Mouse (Mus musculus): ENCODE data around the gene Eml4. TPM values are rescaled to one million over a fixed set of nuclear protein-coding genes. Genes with fewer than 3 reads are reported as not detected.

Eml4 gene
- 3.8 and 4.7 TPM in 2 replicates for polyA plus RNA-seq (2015; fragmentation: Nextera tagmentation; extraction: Ambion mirVana)

- H3K27ac ChIP-seq (ENCODE audit: low read depth): peak within 1 kb of the TSS; percentile 91
- ATAC-seq (peak; percentile 95), DNase-seq (peak; percentile 94)
- no peaks in the 10 kb centered on the region for H3K27me3 ChIP-seq (ENCODE audit: insufficient read depth, low read length)
- WGBS (ENCODE audit: insufficient replicate concordance): 6% methylated on average over 28 of the region's 62 CpGs
- peak within 1 kb of the TSS; percentile 87 for H3K4me3 ChIP-seq (ENCODE audit: low read depth, low read length)
- TF ChIP-seq CTCF (IDR thresholded peaks at IDR 0.05; ENCODE audit: low read depth) (peak; percentile 40), EP300 (IDR thresholded peaks at IDR 0.05; ENCODE audit: low read depth) (no peak)
- no peaks in the 10 kb centered on the region for H3K36me3 ChIP-seq (replicated peaks; ENCODE audit: insufficient read depth, low read length)
- peak within 1 kb of the TSS; percentile 88 for H3K9ac ChIP-seq (replicated peaks)
- peak within 1 kb of the TSS; percentile 90 for H3K4me2 ChIP-seq (ENCODE audit: low read depth, low read length)
- no peaks in the 10 kb centered on the region for H3K9me3 ChIP-seq (ENCODE audit: low read length)
- H3K4me1 ChIP-seq (ENCODE audit: insufficient read depth): peaks cover 19% of the 10 kb centered on the region
These were observed at the start of gene Eml4 for GRCm38 (mm10) chr17:83350379-83351091. Gene Eml4 (plus strand): TSS chr17:83350931.

GRCm38 (mm10) chr17:83301433-83301832, 49.3 kb upstream of the Eml4 start:
- Histone ChIP-seq H3K27me3 (ENCODE audit: insufficient read depth, low read length) (no peaks in the 10 kb centered on the region), H3K4me1 (ENCODE audit: insufficient read depth) (0 out of 2 replicates have a peak, but pooled peaks cover 3% of the 10 kb centered on the region), H3K9me3 (ENCODE audit: low read length) (no peaks in the 10 kb centered on the region), H3K9ac (replicated peaks) (no peak overlapping the region), H3K4me3 (ENCODE audit: low read depth, low read length) (no peak overlapping the region), H3K27ac (ENCODE audit: low read depth) (no peak overlapping the region), H3K36me3 (replicated peaks; ENCODE audit: insufficient read depth, low read length) (no peaks in the 10 kb centered on the region), H3K4me2 (ENCODE audit: low read depth, low read length) (no peak overlapping the region)
- TF ChIP-seq CTCF (IDR thresholded peaks at IDR 0.05; ENCODE audit: low read depth) (no peak), EP300 (IDR thresholded peaks at IDR 0.05; ENCODE audit: low read depth) (no peak)
- DNase-seq (no peak), ATAC-seq (no peak)
- 50% methylated on average over 5 of the region's 5 CpGs for WGBS (ENCODE audit: insufficient replicate concordance)

DNA sequence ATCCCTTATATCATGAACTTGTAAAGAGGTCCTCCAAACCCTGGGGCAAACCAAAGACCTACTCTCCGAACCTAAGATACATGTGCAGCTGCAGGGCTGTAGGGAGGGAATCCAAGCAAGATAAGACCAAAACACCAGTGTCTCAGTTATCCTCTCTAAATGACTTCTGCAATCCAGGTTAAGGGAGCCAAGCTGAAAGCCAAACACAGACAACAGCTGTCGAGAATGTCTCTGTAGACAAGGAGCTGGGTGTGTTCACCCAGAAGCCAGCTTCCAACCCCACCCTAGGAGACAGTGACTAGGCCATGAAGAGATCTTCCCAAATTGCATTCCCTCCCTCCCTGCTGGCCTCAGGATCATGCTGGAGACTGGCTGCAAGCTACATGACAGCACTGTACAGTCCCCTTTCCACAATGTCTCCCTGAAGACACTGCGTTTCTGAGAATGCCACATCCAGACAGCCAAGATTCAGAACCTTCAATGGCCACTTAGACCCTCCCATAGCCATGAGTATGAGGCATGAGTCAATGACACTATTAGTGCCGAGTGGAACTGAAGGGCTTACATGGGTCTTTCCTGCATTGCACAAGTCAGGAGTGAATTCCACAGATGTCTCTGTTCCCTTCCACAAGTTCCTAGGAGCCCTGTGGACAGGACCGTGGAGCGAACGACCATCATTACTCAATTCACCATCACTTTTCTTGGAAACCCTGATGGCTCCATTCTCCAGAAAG, 46.5 kb upstream of the Eml4 start:
- H3K36me3 ChIP-seq (replicated peaks; ENCODE audit: insufficient read depth, low read length): no peaks in the 10 kb centered on the region
- peaks cover 20% of the 10 kb centered on the region for H3K4me1 ChIP-seq (ENCODE audit: insufficient read depth)
- H3K4me3 ChIP-seq (ENCODE audit: low read depth, low read length): no peak overlapping the region
- ATAC-seq (no peak), DNase-seq (no peak)
- no peak overlapping the region for H3K9ac ChIP-seq (replicated peaks)
- no peaks in the 10 kb centered on the region for H3K27me3 ChIP-seq (ENCODE audit: insufficient read depth, low read length)
- no peaks in the 10 kb centered on the region for H3K9me3 ChIP-seq (ENCODE audit: low read length)
- no peak overlapping the region for H3K27ac ChIP-seq (ENCODE audit: low read depth)
- TF ChIP-seq CTCF (IDR thresholded peaks at IDR 0.05; ENCODE audit: low read depth) (no peak), EP300 (IDR thresholded peaks at IDR 0.05; ENCODE audit: low read depth) (no peak)
- WGBS (ENCODE audit: insufficient replicate concordance): 74% methylated on average over 7 of the region's 7 CpGs
- H3K4me2 ChIP-seq (ENCODE audit: low read depth, low read length): no peak overlapping the region

DNA sequence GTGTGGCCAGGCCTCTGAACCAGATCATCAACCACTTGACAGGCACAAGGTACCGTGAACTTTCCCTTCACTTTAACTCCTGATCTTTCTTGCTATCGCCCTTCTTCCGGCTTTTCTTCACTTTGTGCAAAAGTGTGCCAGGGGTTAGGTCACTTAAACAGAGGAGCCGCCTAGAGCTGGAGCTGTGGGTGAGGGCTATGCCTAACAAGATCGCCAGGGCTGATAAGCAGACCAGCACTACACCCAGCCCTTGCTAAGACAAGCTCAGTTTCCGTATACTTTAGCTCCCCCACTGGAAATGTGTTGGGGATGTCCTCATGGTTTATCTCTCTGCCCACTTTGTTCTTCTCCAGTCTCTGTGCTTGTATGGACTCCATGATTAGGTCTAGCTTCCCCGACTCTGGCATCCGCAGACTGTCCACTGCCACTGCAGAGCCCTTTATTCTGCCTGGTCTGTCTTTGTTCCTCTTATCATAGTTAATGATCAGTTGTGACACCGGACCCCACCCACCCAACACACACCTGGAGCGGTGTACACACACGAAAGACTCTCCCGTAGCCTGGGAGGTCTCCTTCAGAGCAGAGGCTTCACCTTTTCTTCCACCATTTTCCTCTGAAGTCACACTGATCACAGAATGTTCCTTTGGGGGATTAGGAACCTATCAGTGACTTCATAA, 43.6 kb upstream of the Eml4 start:
- Histone ChIP-seq H3K36me3 (replicated peaks; ENCODE audit: insufficient read depth, low read length) (no peaks in the 10 kb centered on the region), H3K9ac (replicated peaks) (no peak overlapping the region), H3K4me3 (ENCODE audit: low read depth, low read length) (no peak overlapping the region), H3K4me2 (ENCODE audit: low read depth, low read length) (peak overlapping the region; percentile 29), H3K27ac (ENCODE audit: low read depth) (peak overlapping the region; percentile 67), H3K4me1 (ENCODE audit: insufficient read depth) (peaks cover 25% of the 10 kb centered on the region), H3K9me3 (ENCODE audit: low read length) (no peaks in the 10 kb centered on the region), H3K27me3 (ENCODE audit: insufficient read depth, low read length) (no peaks in the 10 kb centered on the region)
- 39% methylated on average over 12 of the region's 12 CpGs for WGBS (ENCODE audit: insufficient replicate concordance)
- no peak for TF ChIP-seq CTCF (IDR thresholded peaks at IDR 0.05; ENCODE audit: low read depth)
- no peak for TF ChIP-seq EP300 (IDR thresholded peaks at IDR 0.05; ENCODE audit: low read depth)
- peak; percentile 77 for ATAC-seq
- DNase-seq: peak; percentile 28

GRCm38 (mm10) chr17:83307641-83308296, 43.0 kb upstream of the Eml4 start:
- Histone ChIP-seq H3K4me1 (ENCODE audit: insufficient read depth) (peaks cover 30% of the 10 kb centered on the region), H3K4me2 (ENCODE audit: low read depth, low read length) (peak overlapping the region; percentile 29; the same call in 1 of the 2 replicates), H3K4me3 (ENCODE audit: low read depth, low read length) (no peak overlapping the region), H3K27me3 (ENCODE audit: insufficient read depth, low read length) (no peaks in the 10 kb centered on the region), H3K36me3 (replicated peaks; ENCODE audit: insufficient read depth, low read length) (no peaks in the 10 kb centered on the region), H3K9me3 (ENCODE audit: low read length) (no peaks in the 10 kb centered on the region), H3K9ac (replicated peaks) (no peak overlapping the region), H3K27ac (ENCODE audit: low read depth) (peak overlapping the region; percentile 48; the same call in 1 of the 2 replicates)
- peak; percentile 26 for DNase-seq
- peak; percentile 88 for ATAC-seq
- no peak for TF ChIP-seq CTCF (IDR thresholded peaks at IDR 0.05; ENCODE audit: low read depth)
- no peak for TF ChIP-seq EP300 (IDR thresholded peaks at IDR 0.05; ENCODE audit: low read depth)
- WGBS (ENCODE audit: insufficient replicate concordance): 30% methylated on average over 11 of the region's 11 CpGs
